Mouse (Mus musculus) hindbrain, embryonic 13.5 days (tissue): Measurements from ENCODE around the gene AC124108.1. TPM values are rescaled to one million over a fixed set of nuclear protein-coding genes. Genes with fewer than 3 reads are reported as not detected.
A peak's percentile ranks its signal among the peaks of the same experiment; 100 is the strongest.

Experiments used
- ATAC-seq: fragments of 200-750 bp; cut with Nextera tagmentation; 2 replicates; pipeline ENCODE4 v1.8.0; 2017; ENCODE audit warnings: moderate TSS enrichment; ENCODE audit not compliant: low FRiP score
- H3K27ac ChIP-seq: fragments of 300-500 bp; sonication (generic); 2 replicates; pipeline ENCODE4 v1.5.1; 2015; ENCODE audit warnings: inconsistent platforms, mild to moderate bottlenecking, moderate library complexity
- H3K27me3 ChIP-seq: fragments of 300-500 bp; sonication (generic); 2 replicates; pipeline ENCODE4 v1.6.1; 2015; ENCODE audit warnings: mild to moderate bottlenecking, inconsistent platforms
- H3K36me3 ChIP-seq: fragments of 300-500 bp; sonication (generic); 2 replicates; pipeline ENCODE4 v1.6.1; 2015; ENCODE audit warnings: mild to moderate bottlenecking, inconsistent platforms
- H3K4me1 ChIP-seq: fragments of 300-500 bp; sonication (generic); replicated peaks from 2 replicates; pipeline ENCODE4 v1.6.1; 2015; ENCODE audit warnings: inconsistent platforms
- H3K4me2 ChIP-seq: fragments of 300-500 bp; sonication (generic); 2 replicates; pipeline ENCODE4 v1.6.1; 2015; ENCODE audit warnings: inconsistent platforms, mild to moderate bottlenecking, moderate library complexity
- H3K4me3 ChIP-seq: fragments of 300-500 bp; sonication (generic); 2 replicates; pipeline ENCODE4 v1.5.1; 2015; ENCODE audit warnings: mild to moderate bottlenecking, inconsistent platforms
- H3K9ac ChIP-seq: fragments of 300-500 bp; sonication (generic); 2 replicates; pipeline ENCODE4 v1.6.1; 2015; ENCODE audit warnings: mild to moderate bottlenecking, inconsistent platforms
- H3K9me3 ChIP-seq: fragments of 300-500 bp; sonication (generic); 2 replicates; pipeline ENCODE4 v1.6.1; 2016; ENCODE audit warnings: inconsistent platforms
- WGBS: fragments of 180-500 bp; shearing (Covaris S2); methylation state at CpG from one replicate; pipeline ENCODE4 v1.1.7; 2015; 5-methylcytosine and 5-hydroxymethylcytosine counted together
- polyA plus RNA-seq: library from polyadenylated mRNA; unstranded; fragments of >200 nt; fragmentation: Nextera tagmentation; extraction: Ambion mirVana; gene quantifications from 2 replicates; pipeline ENCODE4 v1.2.1, GENCODE M21; 2015

AC124108.1 gene
- polyA plus RNA-seq, 1 experiment from 2014 or later = 4.8 TPM

- Histone ChIP-seq H3K36me3 (no peaks in the 10 kb centered on the region), H3K9ac (peak overlapping the region; percentile 99), H3K4me3 (peak overlapping the region; percentile 81; the same call in 1 of the 2 replicates), H3K4me2 (peak overlapping the region; percentile 92), H3K27ac (0 out of 2 replicates have a peak overlapping the region, but pooled peaks have one; percentile 26), H3K9me3 (no peaks in the 10 kb centered on the region), H3K4me1 (peaks cover 84% of the 10 kb centered on the region), H3K27me3 (no peaks in the 10 kb centered on the region)
- no peak for ATAC-seq
- 42% methylated on average over 9 of the region's 9 CpGs for WGBS
Observed at GRCm38 (mm10) chr1:132195100-132195499, 3.8 kb downstream of the AC124108.1 start.

GRCm38 (mm10) chr1:132195681-132196080 is 4.4 kb downstream of the AC124108.1 start:
- 40% methylated on average over 5 of the region's 5 CpGs for WGBS
- H3K4me1 ChIP-seq = peaks cover 90% of the 10 kb centered on the region
- no peak for ATAC-seq
- H3K4me3 ChIP-seq = 0 out of 2 replicates have a peak overlapping the region, but pooled peaks have one; percentile 9
- no peaks in the 10 kb centered on the region for H3K27me3 ChIP-seq
- peak overlapping the region; percentile 99 for H3K9ac ChIP-seq
- H3K36me3 ChIP-seq = no peaks in the 10 kb centered on the region
- H3K4me2 ChIP-seq = peak overlapping the region; percentile 92
- H3K27ac ChIP-seq = 0 out of 2 replicates have a peak overlapping the region, but pooled peaks have one; percentile 26
- H3K9me3 ChIP-seq = no peaks in the 10 kb centered on the region

- Histone ChIP-seq H3K4me2 (peak overlapping the region; percentile 92), H3K27me3 (no peaks in the 10 kb centered on the region), H3K4me1 (peaks cover 96% of the 10 kb centered on the region), H3K36me3 (no peaks in the 10 kb centered on the region), H3K4me3 (0 out of 2 replicates have a peak overlapping the region, but pooled peaks have one; percentile 9), H3K27ac (peak overlapping the region; percentile 4; the same call in 1 of the 2 replicates), H3K9me3 (no peaks in the 10 kb centered on the region), H3K9ac (peak overlapping the region; percentile 99)
- WGBS = 10% methylated on average over 7 of the region's 7 CpGs
- no peak for ATAC-seq
Observed at GRCm38 (mm10) chr1:132196337-132196736, 5.1 kb downstream of the AC124108.1 start.

- Histone ChIP-seq H3K9me3 (no peaks in the 10 kb centered on the region), H3K4me2 (peak overlapping the region; percentile 92), H3K4me3 (no peak overlapping the region), H3K36me3 (no peaks in the 10 kb centered on the region), H3K4me1 (peaks cover 100% of the 10 kb centered on the region), H3K9ac (peak overlapping the region; percentile 36), H3K27ac (peak overlapping the region; percentile 40; the same call in 1 of the 2 replicates), H3K27me3 (no peaks in the 10 kb centered on the region)
- no peak for ATAC-seq
- WGBS = 5% methylated on average over 9 of the region's 9 CpGs
Observed at GRCm38 (mm10) chr1:132197666-132198065, 6.4 kb downstream of the AC124108.1 start.

GRCm38 (mm10) chr1:132198401-132199071 is 7.3 kb downstream of the AC124108.1 start:
- Histone ChIP-seq H3K27me3 (no peaks in the 10 kb centered on the region), H3K4me2 (peak overlapping the region; percentile 92; the same call in 1 of the 2 replicates), H3K9me3 (no peaks in the 10 kb centered on the region), H3K4me3 (no peak overlapping the region), H3K9ac (peak overlapping the region; percentile 36; the same call in 1 of the 2 replicates), H3K27ac (peak overlapping the region; percentile 40), H3K4me1 (peaks cover 100% of the 10 kb centered on the region), H3K36me3 (no peaks in the 10 kb centered on the region)
- WGBS = 83% methylated on average over 16 of the region's 16 CpGs
- ATAC-seq = no peak

- 71% methylated on average over 6 of the region's 6 CpGs for WGBS
Observed at GRCm38 (mm10) chr1:132199244-132199643, 8.0 kb downstream of the AC124108.1 start.

GRCm38 (mm10) chr1:132199934-132200333 is 8.7 kb downstream of the AC124108.1 start:
- Histone ChIP-seq H3K36me3 (peaks cover 9% of the 10 kb centered on the region), H3K4me2 (peak overlapping the region; percentile 46), H3K9ac (peak overlapping the region; percentile 49; the same call in 1 of the 2 replicates), H3K4me1 (peaks cover 88% of the 10 kb centered on the region), H3K9me3 (no peaks in the 10 kb centered on the region), H3K27ac (peak overlapping the region; percentile 81), H3K4me3 (peak overlapping the region; percentile 33), H3K27me3 (no peaks in the 10 kb centered on the region)
- WGBS = 15% methylated on average over 12 of the region's 12 CpGs
- ATAC-seq = no peak

More at GRCm38 (mm10) chr1:132199244-132199643, 8.0 kb downstream of the AC124108.1 start:
- Histone ChIP-seq H3K4me3 (no peak overlapping the region), H3K27me3 (no peaks in the 10 kb centered on the region), H3K9ac (no peak overlapping the region), H3K9me3 (no peaks in the 10 kb centered on the region), H3K36me3 (peaks cover 2% of the 10 kb centered on the region), H3K4me2 (no peak overlapping the region), H3K27ac (peak overlapping the region; percentile 40), H3K4me1 (peaks cover 94% of the 10 kb centered on the region)
- ATAC-seq = no peak

GRCm38 (mm10) chr1:132200562-132201510 is 9.6 kb downstream of the AC124108.1 start:
- H3K4me3 ChIP-seq = peak overlapping the region; percentile 33
- no peaks in the 10 kb centered on the region for H3K9me3 ChIP-seq
- H3K27ac ChIP-seq = peak overlapping the region; percentile 81
- H3K36me3 ChIP-seq = peaks cover 15% of the 10 kb centered on the region
- peak overlapping the region; percentile 46 for H3K4me2 ChIP-seq
- ATAC-seq = peak; percentile 77
- peaks cover 85% of the 10 kb centered on the region for H3K4me1 ChIP-seq
- peak overlapping the region; percentile 64 for H3K9ac ChIP-seq
- no peaks in the 10 kb centered on the region for H3K27me3 ChIP-seq
- WGBS = 8% methylated on average over 11 of the region's 11 CpGs

- no peak for ATAC-seq
- peak overlapping the region; percentile 33 for H3K4me3 ChIP-seq
- H3K27ac ChIP-seq = peak overlapping the region; percentile 81
- H3K27me3 ChIP-seq = no peaks in the 10 kb centered on the region
- H3K9ac ChIP-seq = peak overlapping the region; percentile 35; the same call in 1 of the 2 replicates
- H3K9me3 ChIP-seq = no peaks in the 10 kb centered on the region
- 20% methylated on average over 4 of the region's 4 CpGs for WGBS
- H3K36me3 ChIP-seq = peaks cover 15% of the 10 kb centered on the region
- peaks cover 85% of the 10 kb centered on the region for H3K4me1 ChIP-seq
- peak overlapping the region; percentile 46 for H3K4me2 ChIP-seq
Observed at GRCm38 (mm10) chr1:132201511-132201860, 10.2 kb downstream of the AC124108.1 start.

- Histone ChIP-seq H3K27ac (peak overlapping the region; percentile 81), H3K4me2 (peak overlapping the region; percentile 46), H3K27me3 (no peaks in the 10 kb centered on the region), H3K4me3 (no peak overlapping the region), H3K4me1 (peaks cover 83% of the 10 kb centered on the region), H3K9me3 (no peaks in the 10 kb centered on the region), H3K9ac (peak overlapping the region; percentile 35), H3K36me3 (peaks cover 15% of the 10 kb centered on the region)
- 43% methylated on average over 2 of the region's 2 CpGs for WGBS
- ATAC-seq = no peak
Observed at GRCm38 (mm10) chr1:132201936-132202335, 10.7 kb downstream of the AC124108.1 start.

- ATAC-seq = no peak
- peaks cover 20% of the 10 kb centered on the region for H3K36me3 ChIP-seq
- H3K4me1 ChIP-seq = peaks cover 83% of the 10 kb centered on the region
- H3K27me3 ChIP-seq = no peaks in the 10 kb centered on the region
- WGBS = 88% methylated on average over 5 of the region's 5 CpGs
- H3K9ac ChIP-seq = no peak overlapping the region
- no peak overlapping the region for H3K4me2 ChIP-seq
- H3K4me3 ChIP-seq = no peak overlapping the region
- H3K27ac ChIP-seq = peak overlapping the region; percentile 81; the same call in 1 of the 2 replicates
- H3K9me3 ChIP-seq = no peaks in the 10 kb centered on the region
Observed at GRCm38 (mm10) chr1:132202771-132203170, 11.5 kb downstream of the AC124108.1 start.

- no peak for ATAC-seq
- WGBS = 66% methylated on average over 5 of the region's 5 CpGs
- H3K27me3 ChIP-seq = no peaks in the 10 kb centered on the region
- H3K36me3 ChIP-seq = peaks cover 20% of the 10 kb centered on the region
- H3K4me1 ChIP-seq = peaks cover 83% of the 10 kb centered on the region
- H3K4me3 ChIP-seq = no peak overlapping the region
- no peak overlapping the region for H3K4me2 ChIP-seq
- H3K9me3 ChIP-seq = no peaks in the 10 kb centered on the region
- no peak overlapping the region; the same call in 1 of the 2 replicates for H3K9ac ChIP-seq
- H3K27ac ChIP-seq = peak overlapping the region; percentile 40; the same call in 1 of the 2 replicates
Observed at GRCm38 (mm10) chr1:132205958-132206357, 14.7 kb downstream of the AC124108.1 start.
